Mouse (Mus musculus): Measurements from ENCODE around the gene St7.

DNA sequence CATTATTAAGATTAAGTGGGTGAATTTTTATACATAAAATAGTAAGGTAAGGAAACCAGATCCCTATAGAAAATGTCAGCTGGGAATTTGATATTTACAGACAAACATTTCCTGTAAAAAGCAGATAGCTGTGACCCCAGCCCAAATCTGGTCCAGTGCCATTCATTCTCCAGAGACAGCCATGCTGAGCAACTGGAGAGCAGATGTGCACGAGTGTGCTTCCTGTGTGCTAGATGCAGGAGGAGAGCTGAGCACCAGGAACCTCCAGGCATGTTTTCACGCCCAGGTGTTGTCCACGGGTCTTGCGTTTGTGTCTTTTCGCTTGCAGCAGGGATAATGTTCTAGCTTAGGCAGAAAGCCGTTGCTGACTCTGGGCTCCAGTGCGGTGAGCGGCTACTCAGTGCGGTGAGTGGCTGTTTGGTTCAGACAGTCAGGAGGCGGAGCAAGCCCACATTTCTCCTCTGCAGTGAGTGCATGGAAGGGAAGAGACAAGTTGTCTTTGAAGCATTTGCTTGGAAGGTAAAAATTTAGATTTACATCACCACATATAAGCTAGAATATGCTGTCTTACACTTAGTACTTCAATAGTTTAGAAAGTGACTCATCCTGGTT, 231.3 kb downstream of the St7 start:
- TF ChIP-seq CTCF (IDR thresholded peaks at IDR 0.05; ENCODE audit: borderline replicate concordance, control insufficient read depth, extremely low read depth, insufficient read depth, low read length, poor library complexity) (no peak), POLR2A (IDR thresholded peaks at IDR 0.05; ENCODE audit: control insufficient read depth, extremely low read depth, insufficient read depth, low read length, poor library complexity) (no peak)
